Mouse (Mus musculus): ENCODE results near the gene Cct4. TPM values are rescaled to one million over a fixed set of nuclear protein-coding genes. Genes with fewer than 3 reads are reported as not detected.

Cct4 gene
- total RNA-seq, 1 experiment from 2014 or later, result 154 TPM

DNA sequence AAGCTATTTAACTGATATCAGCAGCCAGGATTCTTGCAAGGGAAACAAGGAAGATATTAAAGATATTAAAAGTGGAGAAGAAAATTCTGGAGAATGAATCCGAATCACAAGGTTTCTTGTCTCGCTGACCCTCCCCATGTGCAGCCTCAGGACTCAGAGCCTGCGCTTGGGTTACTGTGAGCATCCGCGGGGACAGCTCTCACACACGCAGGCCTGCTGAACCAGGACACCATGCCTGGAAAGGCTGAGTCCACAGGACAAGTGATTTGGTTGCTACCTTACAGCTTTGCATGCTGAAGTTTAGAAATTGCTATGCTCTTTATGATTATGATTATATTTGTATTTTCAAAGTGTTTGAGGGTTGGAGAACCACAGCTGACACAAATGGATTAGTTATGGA lies 39.1 kb downstream of the Cct4 start:
- no peak for DNase-seq

DNA sequence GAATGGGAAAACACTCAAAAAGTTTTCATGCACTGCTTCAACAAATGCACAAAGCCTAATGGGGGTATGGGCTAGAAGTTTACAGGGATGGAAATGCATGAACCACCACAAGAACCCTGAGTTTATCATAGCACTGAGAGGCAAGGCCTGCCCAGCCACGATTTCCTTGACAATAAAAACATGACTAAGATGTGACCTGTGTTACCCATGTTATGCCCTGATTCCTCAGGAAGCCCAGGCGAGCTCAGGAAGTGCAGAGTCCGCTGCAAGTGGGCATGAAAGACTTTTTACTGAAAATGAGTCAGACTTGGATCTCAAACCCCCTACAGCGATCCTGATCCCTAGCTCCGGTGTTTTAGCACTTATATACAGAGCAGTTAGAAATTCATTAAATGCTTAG lies 56.9 kb downstream of the Cct4 start:
- no peak for DNase-seq

DNA sequence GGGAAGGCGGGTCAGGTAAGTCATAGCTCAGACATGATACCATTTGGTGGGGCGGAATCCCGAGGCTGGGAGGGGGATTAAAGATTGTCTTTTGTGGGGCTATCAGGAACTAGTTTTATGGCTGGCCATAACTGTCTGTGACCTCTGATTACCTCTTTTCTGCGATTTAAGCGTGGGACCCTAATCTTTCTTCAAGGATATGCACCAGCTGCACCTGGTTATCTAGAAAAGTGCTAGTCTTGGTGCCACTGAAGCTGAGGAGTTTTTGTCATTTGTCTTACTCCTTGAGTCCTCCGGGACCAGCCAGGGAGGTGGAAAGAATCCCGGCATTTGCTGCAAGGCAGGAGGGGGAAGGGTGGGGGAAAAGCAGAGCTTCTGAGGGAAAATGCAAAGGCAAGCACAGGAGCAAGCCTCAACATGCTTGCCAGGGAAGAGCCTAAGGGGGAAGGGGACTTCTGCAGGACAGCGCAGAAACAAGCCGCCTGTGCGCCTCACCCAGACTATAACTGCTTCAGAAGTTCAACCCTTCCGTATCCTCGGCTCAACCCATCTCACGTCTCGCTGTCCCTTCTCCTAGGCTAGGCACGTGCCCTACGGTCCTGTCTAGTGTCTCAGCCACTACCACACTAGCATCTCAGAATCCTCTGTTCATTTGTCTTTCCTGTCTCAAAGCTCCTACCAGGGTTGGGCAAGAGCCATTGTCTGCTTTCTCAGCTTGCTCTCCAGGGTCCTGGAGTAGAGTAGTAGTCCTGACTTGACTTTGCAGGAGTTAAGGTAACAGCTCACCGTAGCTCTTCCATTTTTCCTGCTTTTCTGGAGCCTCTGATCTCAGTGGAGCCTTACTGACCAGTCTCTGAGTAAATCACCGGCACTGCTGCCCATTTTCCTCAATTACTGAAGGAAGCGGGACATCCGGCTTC lies 57.6 kb downstream of the Cct4 start:
- DNase-seq, result no peak

DNA sequence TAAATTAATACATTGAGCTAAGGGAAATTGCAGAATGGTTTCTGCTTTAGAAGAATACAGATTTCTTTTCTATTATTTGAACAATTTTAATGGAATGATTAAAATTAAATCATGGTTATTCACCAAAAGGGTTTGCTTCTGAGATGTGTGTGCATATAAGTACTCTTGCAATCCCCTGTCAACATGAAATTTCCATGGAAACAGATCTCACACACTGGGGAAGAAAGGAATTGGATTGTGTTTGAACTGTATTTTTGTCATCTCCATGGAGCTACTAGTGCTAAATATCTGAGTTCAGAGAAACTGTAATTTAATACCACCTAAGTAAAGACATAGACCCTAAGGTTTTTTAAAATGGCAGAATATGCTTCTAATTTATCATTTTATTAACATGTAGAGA lies 59.3 kb downstream of the Cct4 start:
- no peak for DNase-seq

DNA sequence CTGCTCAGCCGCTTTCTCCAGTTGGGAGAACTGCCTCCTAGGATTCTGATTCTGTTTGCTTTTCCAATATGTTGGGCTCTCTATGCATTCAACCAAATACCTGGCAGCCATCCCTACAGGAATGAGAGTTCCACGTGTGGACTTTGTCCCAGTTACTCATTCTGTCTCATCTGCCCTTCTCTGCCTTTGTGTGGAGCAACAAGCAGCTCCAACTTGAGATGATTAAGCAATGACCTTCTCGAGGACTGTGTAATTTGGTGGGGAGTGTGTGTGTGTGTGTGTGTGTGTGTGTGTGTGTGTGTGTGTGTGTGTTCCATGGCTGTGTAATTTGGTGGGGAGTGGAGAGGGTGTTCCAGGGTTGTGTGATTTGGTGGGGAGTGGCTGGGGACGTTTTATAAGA lies 62.0 kb downstream of the Cct4 start:
- peak; percentile 19 for DNase-seq

Other genes with a start within 250 kb of the Cct4 start
- 63.4 and 70.3 TPM in 2 replicates for gene B3gnt2, start 129.6 kb upstream of the Cct4 start, total RNA-seq (2021)
- 30.7 and 31.0 TPM in 2 replicates for gene Zrsr1, start 18.5 kb upstream of the Cct4 start, total RNA-seq (2021)
- gene Gm28048, start 8.4 kb upstream of the Cct4 start, total RNA-seq (2021), result 52.3 and 54.2 TPM in 2 replicates
- 97.9 and 109 TPM in 2 replicates for gene Commd1, start 8.1 kb upstream of the Cct4 start, total RNA-seq (2021)
- gene Fam161a, start 17.0 kb downstream of the Cct4 start, total RNA-seq (2021), result 18.6 and 22.4 TPM in 2 replicates